Mouse (Mus musculus): Measurements from ENCODE around the gene Klk1b5.

DNA sequence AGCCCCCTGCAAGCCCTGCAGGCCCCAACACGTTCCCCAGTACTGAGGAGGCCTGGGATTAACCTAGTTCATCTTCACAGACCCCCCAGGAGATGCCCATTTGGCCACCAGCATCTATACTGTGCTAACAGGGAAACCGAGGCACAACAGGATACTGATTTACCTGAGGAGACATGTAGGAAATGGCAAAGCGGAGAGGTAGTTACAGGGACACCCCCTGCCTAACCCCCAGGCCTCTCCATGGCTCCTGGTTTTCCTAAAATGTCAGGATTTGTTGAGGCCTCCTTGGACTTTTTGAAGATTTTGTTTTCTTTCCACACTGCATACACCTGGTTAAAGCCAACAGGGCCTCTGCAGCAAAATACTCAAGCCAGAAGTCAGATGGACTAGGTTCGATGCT is 41.5 kb downstream of the Klk1b5 start, which contains the start of gene Acp4:
- TF ChIP-seq TAL1 (IDR thresholded peaks at IDR 0.05; ENCODE audit: low read length) (no peak), GATA1 (IDR thresholded peaks at IDR 0.05; ENCODE audit: low read length) (no peak)

All from erythroblast, embryonic 14.5 days (primary cell).